Mouse (Mus musculus) forebrain, embryonic 15.5 days (tissue): ENCODE data around the gene Mrpl30. TPM values are rescaled to one million over a fixed set of nuclear protein-coding genes. Genes with fewer than 3 reads are reported as not detected.

Experiments
- ATAC-seq: fragments of 200-750 bp; cut with Nextera tagmentation; replicated peaks from 2 replicates; pipeline ENCODE4 v1.8.0; 2017; ENCODE audit warnings: mild to moderate bottlenecking, moderate TSS enrichment, moderate library complexity
- H3K27ac ChIP-seq: fragments of 300-500 bp; sonication (generic); replicated peaks from 2 replicates; pipeline ENCODE4 v1.5.1; 2015; ENCODE audit warnings: mild to moderate bottlenecking, inconsistent platforms
- H3K27me3 ChIP-seq: fragments of 300-500 bp; sonication (generic); 2 replicates; pipeline ENCODE4 v1.6.1; 2015; ENCODE audit warnings: inconsistent platforms
- H3K36me3 ChIP-seq: fragments of 300-500 bp; sonication (generic); 2 replicates; pipeline ENCODE4 v1.6.1; 2015; ENCODE audit warnings: mild to moderate bottlenecking, inconsistent platforms
- H3K4me1 ChIP-seq: fragments of 300-500 bp; sonication (generic); 2 replicates; pipeline ENCODE4 v1.6.1; 2015; ENCODE audit warnings: inconsistent platforms
- H3K4me2 ChIP-seq: fragments of 300-500 bp; sonication (generic); replicated peaks from 2 replicates; pipeline ENCODE4 v1.6.1; 2015; ENCODE audit warnings: mild to moderate bottlenecking, inconsistent platforms
- H3K4me3 ChIP-seq: fragments of 300-500 bp; sonication (generic); 2 replicates; pipeline ENCODE4 v1.5.1; 2015; ENCODE audit warnings: mild to moderate bottlenecking, inconsistent platforms
- H3K9ac ChIP-seq: fragments of 300-500 bp; sonication (generic); replicated peaks from 2 replicates; pipeline ENCODE4 v1.6.1; 2015; ENCODE audit warnings: mild to moderate bottlenecking, inconsistent platforms
- H3K9me3 ChIP-seq: fragments of 300-500 bp; sonication (generic); 2 replicates; pipeline ENCODE4 v1.6.1; 2016; ENCODE audit warnings: inconsistent platforms
- WGBS: fragments of 180-500 bp; shearing (Covaris S2); methylation state at CpG from one replicate; pipeline ENCODE4 v1.1.7; 2015; ENCODE audit warnings: mixed read lengths; 5-methylcytosine and 5-hydroxymethylcytosine counted together
- polyA plus RNA-seq: library from polyadenylated mRNA; unstranded; fragments of >200 nt; fragmentation: Nextera tagmentation; extraction: Ambion mirVana; gene quantifications from 2 replicates; pipeline ENCODE4 v1.2.1, GENCODE M21; 2015

The Mrpl30 gene
- polyA plus RNA-seq, 1 experiment from 2014 or later, result 242 TPM

DNA sequence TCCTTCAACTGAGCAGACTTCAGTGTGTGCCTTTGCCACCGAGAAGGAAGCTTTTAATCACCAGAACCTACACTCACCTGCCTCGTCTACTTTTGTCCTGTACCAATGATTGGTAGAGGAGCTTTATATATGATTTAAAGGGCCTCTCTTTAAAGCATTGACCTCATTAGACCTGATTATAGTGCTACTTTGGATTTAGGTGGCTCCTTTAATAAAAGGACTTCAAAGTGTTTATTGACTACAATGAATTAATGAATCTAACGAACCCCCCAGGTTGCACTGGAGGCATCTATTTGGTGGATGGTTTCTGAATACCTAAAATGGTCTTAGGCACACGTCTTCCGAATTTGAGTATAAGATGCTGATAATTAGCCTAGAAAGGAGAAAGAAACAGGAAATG is 26.1 kb downstream of the Mrpl30 start, which contains the start of gene Lyg2:
Gene Lyg2 (minus strand): TSS at position 101 of the 400 bp plus-strand sequence.
- Histone ChIP-seq H3K4me2 (no peak within 1 kb of the TSS), H3K36me3 (no peaks in the 10 kb centered on the region), H3K27ac (no peak within 1 kb of the TSS), H3K9ac (no peak within 1 kb of the TSS), H3K27me3 (no peaks in the 10 kb centered on the region), H3K9me3 (no peaks in the 10 kb centered on the region), H3K4me3 (no peak within 1 kb of the TSS), H3K4me1 (no peaks in the 10 kb centered on the region)
- ATAC-seq, result no peak
- WGBS, result 42% methylated on average over 5 of the region's 5 CpGs

GRCm38 (mm10) chr1:37917666-37918065 is 27.4 kb downstream of the Mrpl30 start:
- Histone ChIP-seq H3K36me3 (no peaks in the 10 kb centered on the region), H3K27me3 (no peaks in the 10 kb centered on the region), H3K4me1 (no peaks in the 10 kb centered on the region), H3K9me3 (no peaks in the 10 kb centered on the region), H3K4me3 (no peak overlapping the region), H3K9ac (no peak overlapping the region), H3K27ac (no peak overlapping the region), H3K4me2 (no peak overlapping the region)
- 62% methylated on average over 13 of the region's 13 CpGs for WGBS
- ATAC-seq, result no peak

GRCm38 (mm10) chr1:37918096-37918495 is 27.8 kb downstream of the Mrpl30 start:
- Histone ChIP-seq H3K4me3 (no peak overlapping the region), H3K4me1 (no peaks in the 10 kb centered on the region), H3K36me3 (no peaks in the 10 kb centered on the region), H3K27ac (no peak overlapping the region), H3K4me2 (no peak overlapping the region), H3K9ac (no peak overlapping the region), H3K9me3 (no peaks in the 10 kb centered on the region), H3K27me3 (no peaks in the 10 kb centered on the region)
- WGBS, result 83% methylated on average over 6 of the region's 6 CpGs
- no peak for ATAC-seq

- Histone ChIP-seq H3K36me3 (no peaks in the 10 kb centered on the region), H3K4me3 (no peak overlapping the region), H3K4me2 (no peak overlapping the region), H3K9ac (no peak overlapping the region), H3K27ac (no peak overlapping the region), H3K27me3 (no peaks in the 10 kb centered on the region), H3K4me1 (no peaks in the 10 kb centered on the region), H3K9me3 (no peaks in the 10 kb centered on the region)
- ATAC-seq, result no peak
- 62% methylated on average over 8 of the region's 8 CpGs for WGBS
Observed at GRCm38 (mm10) chr1:37922536-37922935, 32.3 kb downstream of the Mrpl30 start.

- Histone ChIP-seq H3K36me3 (no peaks in the 10 kb centered on the region), H3K27ac (no peak overlapping the region), H3K4me3 (no peak overlapping the region), H3K4me1 (no peaks in the 10 kb centered on the region), H3K27me3 (no peaks in the 10 kb centered on the region), H3K9me3 (no peaks in the 10 kb centered on the region), H3K4me2 (no peak overlapping the region), H3K9ac (no peak overlapping the region)
- ATAC-seq, result no peak
- 73% methylated on average over 8 of the region's 8 CpGs for WGBS
Observed at GRCm38 (mm10) chr1:37925971-37926370, 35.7 kb downstream of the Mrpl30 start.

GRCm38 (mm10) chr1:37931806-37932205 is 41.5 kb downstream of the Mrpl30 start:
- H3K4me3 ChIP-seq, result no peak overlapping the region
- H3K27ac ChIP-seq, result no peak overlapping the region
- H3K36me3 ChIP-seq, result no peaks in the 10 kb centered on the region
- no peak for ATAC-seq
- H3K4me1 ChIP-seq, result no peaks in the 10 kb centered on the region
- H3K9ac ChIP-seq, result no peak overlapping the region
- WGBS, result 15% methylated on average over 3 of the region's 3 CpGs
- no peaks in the 10 kb centered on the region for H3K9me3 ChIP-seq
- no peaks in the 10 kb centered on the region for H3K27me3 ChIP-seq
- H3K4me2 ChIP-seq, result no peak overlapping the region

Other genes with a start within 250 kb of the Mrpl30 start
- gene 2010300C02Rik, start 170.4 kb upstream of the Mrpl30 start, polyA plus RNA-seq, result 2.9 and 3.1 TPM in 2 replicates
- gene Tsga10, start 24.0 kb upstream of the Mrpl30 start, polyA plus RNA-seq, result 21.1 and 22.4 TPM in 2 replicates
- 6.3 and 8.1 TPM in 2 replicates for gene Lipt1, start 18.7 kb upstream of the Mrpl30 start, polyA plus RNA-seq
- gene Mitd1, start 66 bp upstream of the Mrpl30 start, polyA plus RNA-seq, result 15.9 and 17.6 TPM in 2 replicates
- gene Lyg2, start 26.0 kb downstream of the Mrpl30 start, polyA plus RNA-seq, result not detected in 2 replicates
- not detected in 2 replicates for gene Lyg1, start 67.3 kb downstream of the Mrpl30 start, polyA plus RNA-seq
- 145 and 154 TPM in 2 replicates for gene Txndc9, start 107.4 kb downstream of the Mrpl30 start, polyA plus RNA-seq
- gene Eif5b, start 107.5 kb downstream of the Mrpl30 start, polyA plus RNA-seq, result 22.8 and 24.6 TPM in 2 replicates
- 39.4 and 42.8 TPM in 2 replicates for gene Rev1, start 239.3 kb downstream of the Mrpl30 start, polyA plus RNA-seq